Mouse (Mus musculus) MEL (cell line): Measurements from ENCODE around the gene Pip5k1a. TPM values are rescaled to one million over a fixed set of nuclear protein-coding genes. Genes with fewer than 3 reads are reported as not detected.

Experiments
- DNase-seq: peaks from one replicate; pipeline ENCODE4 v3.0.0; 2011; ENCODE audit warnings: low read depth, low spot score
- H3K27ac ChIP-seq: 2 replicates; pipeline ENCODE4 v1.5.1; 2012; ENCODE audit warnings: low read depth, mild to moderate bottlenecking, control low read depth, low read length, moderate library complexity; ENCODE audit not compliant: control insufficient read depth
- H3K27me3 ChIP-seq, 2 experiments: fragments of 150-350 bp in 1 of 2; sonication (generic) in 1 of 2; 2 replicates each; pipeline ENCODE4 v1.6.1; 2012; ENCODE audit warnings: low read length in 2 of 2, mild to moderate bottlenecking in 2 of 2, improper control_type of control experiment in 1 of 2, moderate library complexity in 1 of 2; ENCODE audit not compliant: insufficient read depth in 2 of 2, control insufficient read depth in 1 of 2
- H3K36me3 ChIP-seq, 2 experiments: 2 replicates each; pipeline ENCODE4 v1.6.1; 2012 to 2014; ENCODE audit warnings: low read length in 2 of 2, improper control_type of control experiment in 1 of 2, inconsistent platforms in 1 of 2, mild to moderate bottlenecking in 1 of 2; ENCODE audit not compliant: insufficient read depth in 2 of 2, control insufficient read depth in 1 of 2
- H3K4me1 ChIP-seq, 2 experiments: fragments of 150-350 bp in 1 of 2; sonication (generic) in 1 of 2; 2 replicates each; pipeline ENCODE4 v1.6.1; 2012; ENCODE audit warnings: low read length in 2 of 2, improper control_type of control experiment in 1 of 2, mild to moderate bottlenecking in 1 of 2; ENCODE audit not compliant: insufficient read depth in 2 of 2, control insufficient read depth in 1 of 2
- H3K4me3 ChIP-seq, 2 experiments: fragments of 150-350 bp in 1 of 2; sonication (generic) in 1 of 2; 2 replicates each; pipeline ENCODE4 v1.5.1; 2012; ENCODE audit warnings: low read depth in 2 of 2, low read length in 2 of 2, mild to moderate bottlenecking in 2 of 2, moderate library complexity in 2 of 2, control low read depth in 1 of 2, improper control_type of control experiment in 1 of 2; ENCODE audit not compliant: control insufficient read depth in 1 of 2, insufficient read depth in 1 of 2
- H3K79me2 ChIP-seq: 2 replicates; pipeline ENCODE4 v1.6.1; 2012; ENCODE audit warnings: mild to moderate bottlenecking, low read length, moderate library complexity; ENCODE audit not compliant: control insufficient read depth, poor library complexity, insufficient read depth
- H3K9ac ChIP-seq: 2 replicates; pipeline ENCODE4 v1.6.1; 2012; ENCODE audit warnings: low read depth, mild to moderate bottlenecking, control low read depth, low read length, moderate library complexity; ENCODE audit not compliant: control insufficient read depth, poor library complexity, severe bottlenecking
- H3K9me3 ChIP-seq: fragments of 150-350 bp; sonication (generic); replicated peaks from 2 replicates; pipeline ENCODE4 v1.6.1; 2012; ENCODE audit warnings: mild to moderate bottlenecking, low read length, improper control_type of control experiment, moderate library complexity; ENCODE audit not compliant: insufficient read depth
- EP300 ChIP-seq, 2 experiments: IDR thresholded peaks; 2 replicates each; pipeline ENCODE4 v1.6.1; 2011; ENCODE audit warnings: improper control_type of control experiment in 2 of 2, low read length in 2 of 2, low read depth in 1 of 2, mild to moderate bottlenecking in 1 of 2
- GABPA ChIP-seq: IDR thresholded peaks from 2 replicates; pipeline ENCODE4 v1.6.1; 2012; ENCODE audit warnings: low read depth, mild to moderate bottlenecking, inconsistent platforms, low read length, improper control_type of control experiment, moderate library complexity
- MAX ChIP-seq: IDR thresholded peaks from 2 replicates; pipeline ENCODE4 v1.6.1; 2011; ENCODE audit warnings: low read length, improper control_type of control experiment
- MAZ ChIP-seq: IDR thresholded peaks from 2 replicates; pipeline ENCODE4 v1.6.1; 2012; ENCODE audit warnings: low read depth, mild to moderate bottlenecking, inconsistent platforms, low read length, improper control_type of control experiment
- MYC ChIP-seq: IDR thresholded peaks from 2 replicates; pipeline ENCODE4 v1.6.1; 2011; ENCODE audit warnings: low read depth, mild to moderate bottlenecking, low read length, improper control_type of control experiment, moderate library complexity
- NRF1 ChIP-seq: IDR thresholded peaks from 2 replicates; pipeline ENCODE4 v1.6.1; 2014; ENCODE audit warnings: low read depth, mild to moderate bottlenecking, inconsistent platforms, low read length, improper control_type of control experiment, moderate library complexity; ENCODE audit not compliant: poor library complexity, insufficient read depth, severe bottlenecking
- POLR2A ChIP-seq, 2 experiments: IDR thresholded peaks; 2 replicates each; pipeline ENCODE4 v1.6.1; 2011 to 2012; ENCODE audit warnings: low read length in 2 of 2, mild to moderate bottlenecking in 2 of 2, control low read depth in 1 of 2, improper control_type of control experiment in 1 of 2, low read depth in 1 of 2, moderate library complexity in 1 of 2; ENCODE audit not compliant: control insufficient read depth in 1 of 2, insufficient read depth in 1 of 2, poor library complexity in 1 of 2
- POLR2AphosphoS2 ChIP-seq: IDR thresholded peaks from 2 replicates; pipeline ENCODE4 v1.6.1; 2011; ENCODE audit warnings: low read length, improper control_type of control experiment
- RCOR1 ChIP-seq: IDR thresholded peaks from 2 replicates; pipeline ENCODE4 v1.6.1; 2012; ENCODE audit warnings: low read depth, mild to moderate bottlenecking, inconsistent platforms, low read length, improper control_type of control experiment
- SMC3 ChIP-seq: IDR thresholded peaks from 2 replicates; pipeline ENCODE4 v1.6.1; 2011; ENCODE audit warnings: low read depth, low read length, improper control_type of control experiment
- TAL1 ChIP-seq: IDR thresholded peaks from 2 replicates; pipeline ENCODE4 v1.6.1; 2012; ENCODE audit warnings: mild to moderate bottlenecking, inconsistent platforms, low read length, moderate library complexity, mixed read lengths
- TBP ChIP-seq: IDR thresholded peaks from 2 replicates; pipeline ENCODE4 v1.8.0; 2011; ENCODE audit warnings: low read depth, low read length, improper control_type of control experiment
- USF2 ChIP-seq, 2 experiments: IDR thresholded peaks; 2 replicates each; pipeline ENCODE4 v1.6.1; 2011 to 2012; ENCODE audit warnings: improper control_type of control experiment in 2 of 2, low read length in 2 of 2, borderline replicate concordance in 1 of 2, inconsistent platforms in 1 of 2, low read depth in 1 of 2, mild to moderate bottlenecking in 1 of 2; ENCODE audit not compliant: insufficient read depth in 1 of 2
- ZKSCAN1 ChIP-seq: IDR thresholded peaks from 2 replicates; pipeline ENCODE4 v1.6.1; 2012; ENCODE audit warnings: low read depth, mild to moderate bottlenecking, inconsistent platforms, low read length, improper control_type of control experiment, moderate library complexity
- polyA plus RNA-seq, 2 experiments: library from polyadenylated mRNA; stranded (reverse) in 1 of 2; unstranded in 1 of 2; fragments of >175 nt in 1 of 2; fragments of >200 nt in 1 of 2; gene quantifications; 2 replicates each; pipeline versions ENCODE4 v1.2.1 to v1.2.4; 2012; ENCODE audit warnings: low replicate concordance in 2 of 2, low read depth in 1 of 2; ENCODE audit not compliant: insufficient read length in 2 of 2, insufficient read depth in 1 of 2, missing spikeins in 1 of 2
- total RNA-seq: library from RNA; depleted of rRNA; stranded (reverse); fragments of 300-350 nt; gene quantifications from 2 replicates; pipeline ENCODE4 v1.2.3, GENCODE M21; 2012

The Pip5k1a gene
- total and polyA plus RNA-seq, 3 experiments: 47.7 to 322 (median 103) TPM

DNA sequence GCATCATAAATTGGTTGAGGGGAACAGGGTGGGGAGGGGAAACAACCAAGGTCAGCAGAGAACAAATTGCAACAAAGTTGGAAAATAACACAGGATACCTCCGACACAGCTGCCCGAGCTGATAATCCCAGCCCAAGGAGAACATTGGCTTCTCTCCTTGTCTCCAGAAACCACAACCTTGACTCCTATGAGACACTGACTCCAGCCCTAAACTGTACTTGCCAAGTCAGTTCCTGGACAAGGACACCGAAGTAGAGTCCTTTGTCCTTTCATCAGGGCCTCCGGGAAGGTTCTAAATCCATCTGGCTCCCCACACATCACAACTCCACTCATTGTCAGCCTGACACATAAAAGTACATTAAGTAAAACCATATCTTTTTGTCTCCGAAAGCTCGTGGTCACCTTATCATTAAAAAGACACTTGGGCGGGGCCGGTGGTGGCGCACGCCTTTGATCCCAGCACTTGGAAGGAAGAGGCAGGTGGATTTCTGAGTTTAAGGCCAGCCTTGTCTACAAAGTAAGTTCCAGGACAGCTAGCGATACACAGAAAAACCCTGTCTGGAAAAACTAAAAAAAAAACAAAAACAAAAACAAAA is 60.2 kb downstream of the Pip5k1a start:
- peak overlapping the region; percentile 81 for H3K27ac ChIP-seq
- H3K4me3 ChIP-seq: peak overlapping the region; percentile 10 to 16
- peak overlapping the region; percentile 38 for H3K9ac ChIP-seq

DNA sequence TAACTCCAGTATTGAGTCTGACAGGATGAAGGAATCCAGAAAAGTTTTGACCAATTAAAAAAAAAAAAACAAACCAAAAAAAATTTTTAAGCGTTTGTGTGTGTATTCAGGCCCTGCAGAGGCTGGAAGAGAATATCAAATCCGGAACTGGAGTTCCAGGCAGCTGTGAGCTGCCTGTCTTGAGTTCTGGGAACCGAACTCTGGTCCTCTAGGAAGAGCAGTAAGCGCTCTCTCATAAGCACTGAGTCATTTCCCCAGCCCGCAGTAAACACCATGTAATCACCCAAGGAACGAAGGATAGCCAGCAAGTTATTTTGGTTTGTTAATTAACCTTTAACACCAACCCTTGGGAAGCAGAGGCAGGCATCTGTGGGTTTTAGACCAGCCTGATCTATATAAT is 63.5 kb downstream of the Pip5k1a start:
- TF ChIP-seq TAL1: no peak
- no peak for TF ChIP-seq RCOR1
- no peak for TF ChIP-seq TBP
- TF ChIP-seq EP300 (IDR thresholded peaks at IDR 0.05; ENCODE audit: low read depth in 1 of 2, low read length in 2 of 2): no peak
- no peak for TF ChIP-seq MYC
- TF ChIP-seq USF2 (IDR thresholded peaks at IDR 0.05; ENCODE audit: borderline replicate concordance in 1 of 2, insufficient read depth in 1 of 2, low read depth in 1 of 2, low read length in 2 of 2): no peak
- no peak for TF ChIP-seq SMC3
- TF ChIP-seq GABPA: no peak
- no peak for TF ChIP-seq POLR2AphosphoS2
- no peak for TF ChIP-seq ZKSCAN1
- TF ChIP-seq, all 39 proteins: peak for 0
- H3K27me3 ChIP-seq: no peaks in the 10 kb centered on the region
- peaks cover 22 to 46% of the 10 kb centered on the region in 2 experiments for H3K4me1 ChIP-seq
- H3K9ac ChIP-seq: peak overlapping the region; percentile 69
- H3K9me3 ChIP-seq: no peaks in the 10 kb centered on the region
- peak overlapping the region; percentile 7 to 53 for H3K4me3 ChIP-seq
- peaks cover 12 to 54% of the 10 kb centered on the region in 2 experiments for H3K36me3 ChIP-seq
- H3K79me2 ChIP-seq: peaks cover 38% of the 10 kb centered on the region
- H3K27ac ChIP-seq: peak overlapping the region; percentile 88
- DNase-seq: peak; percentile 84

More for the DNA sequence above, 60.2 kb downstream of the Pip5k1a start:
- Histone ChIP-seq H3K4me1 (peaks cover 19 to 45% of the 10 kb centered on the region in 2 experiments), H3K9me3 (no peaks in the 10 kb centered on the region), H3K36me3 (peaks cover 0 to 35% of the 10 kb centered on the region in 2 experiments; a peak in 2 of 4 replicates), H3K79me2 (peaks cover 9% of the 10 kb centered on the region), H3K27me3 (no peaks in the 10 kb centered on the region)
- peak; percentile 86 for DNase-seq
- no peak for TF ChIP-seq MAZ
- no peak for TF ChIP-seq NRF1
- no peak for TF ChIP-seq MAX
- peak; percentile 93 for TF ChIP-seq TAL1
- TF ChIP-seq USF2 (IDR thresholded peaks at IDR 0.05; ENCODE audit: borderline replicate concordance in 1 of 2, insufficient read depth in 1 of 2, low read depth in 1 of 2, low read length in 2 of 2): no peak
- TF ChIP-seq POLR2A (IDR thresholded peaks at IDR 0.05; ENCODE audit: control insufficient read depth in 1 of 2, insufficient read depth in 1 of 2, low read depth in 1 of 2, low read length in 2 of 2, poor library complexity in 1 of 2): no peak
